Mouse (Mus musculus) frontal cortex, postnatal 14 days (tissue): ENCODE data around the gene Smim17.
"Not testable (repeated sequence)": the region's sequence is repeated elsewhere in the genome, so short reads cannot be mapped to it uniquely, and the experiment has no call there.

Experiments used
- DNase-seq, 2 experiments: peaks; one replicate each; pipeline ENCODE4 v3.0.0; 2022; ENCODE audit warnings: low spot score in 2 of 2

Gene Smim17

DNA sequence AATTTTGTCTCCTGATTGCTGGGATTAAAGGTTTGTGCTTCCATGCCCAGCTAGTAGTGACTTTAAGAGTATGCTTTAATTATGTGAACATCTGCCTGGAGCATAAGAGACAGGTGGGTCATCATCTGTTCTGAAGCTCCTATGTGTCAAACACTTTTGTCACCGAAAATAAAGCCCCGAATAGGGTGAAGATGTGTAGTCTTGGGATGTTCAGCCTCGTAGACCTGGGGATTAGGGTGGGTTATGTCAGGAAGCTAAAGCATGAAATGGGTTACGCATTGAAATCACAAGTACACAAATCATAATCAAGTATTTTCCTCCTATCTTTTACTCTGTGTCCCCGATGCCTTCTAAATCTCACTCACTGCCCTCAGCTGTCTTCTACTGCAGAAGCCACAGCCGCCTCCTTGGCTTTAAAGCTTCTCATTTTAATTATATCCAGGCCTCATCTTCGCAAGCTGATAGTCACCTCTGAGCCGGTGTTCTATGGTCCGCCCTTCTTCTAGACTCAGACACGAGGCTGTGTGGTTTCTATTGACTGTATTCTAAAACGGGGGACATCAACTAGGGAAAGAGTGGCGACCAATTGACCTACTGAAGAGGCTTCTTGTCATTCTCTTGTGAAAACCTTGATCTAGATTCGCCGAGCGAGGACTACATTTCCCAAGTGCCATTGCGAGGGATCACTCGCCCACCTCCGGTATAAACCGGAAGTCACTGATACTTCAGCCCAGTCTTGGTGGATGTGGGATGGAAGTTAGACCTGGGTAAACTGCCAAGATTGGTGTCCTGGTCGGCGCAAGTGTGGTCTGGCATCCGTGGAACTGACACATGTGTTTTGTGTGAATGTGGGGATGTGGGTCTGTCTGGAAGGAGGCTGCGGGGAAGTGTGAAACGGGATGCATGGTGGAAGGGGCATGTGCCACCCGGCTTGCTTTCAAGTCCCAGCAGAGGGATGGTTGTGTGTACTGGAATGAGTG, at the start of gene Smim17:
Gene Smim17, plus strand, starts transcription at position 720 of the 980 bp plus-strand sequence.
- DNase-seq: peak; percentile 57 to 63

- no peak for DNase-seq
Observed at GRCm38 (mm10) chr7:6358121-6358520, 40.4 kb upstream of the Smim17 start.

- no peak for DNase-seq
Observed at GRCm38 (mm10) chr7:6358937-6359590, 39.5 kb upstream of the Smim17 start.

- DNase-seq: no peak
Observed at GRCm38 (mm10) chr7:6360477-6361060, 37.9 kb upstream of the Smim17 start.

- DNase-seq: no peak
Observed at GRCm38 (mm10) chr7:6361756-6362155, 36.8 kb upstream of the Smim17 start.

GRCm38 (mm10) chr7:6362268-6363046, 36.1 kb upstream of the Smim17 start:
- peak; percentile 98 to 99 for DNase-seq

- DNase-seq: no peak
Observed at GRCm38 (mm10) chr7:6363047-6363488, 35.4 kb upstream of the Smim17 start, which contains the start of gene Zfp78. Zfp78 (plus strand) TSS chr7:6363280.

DNA sequence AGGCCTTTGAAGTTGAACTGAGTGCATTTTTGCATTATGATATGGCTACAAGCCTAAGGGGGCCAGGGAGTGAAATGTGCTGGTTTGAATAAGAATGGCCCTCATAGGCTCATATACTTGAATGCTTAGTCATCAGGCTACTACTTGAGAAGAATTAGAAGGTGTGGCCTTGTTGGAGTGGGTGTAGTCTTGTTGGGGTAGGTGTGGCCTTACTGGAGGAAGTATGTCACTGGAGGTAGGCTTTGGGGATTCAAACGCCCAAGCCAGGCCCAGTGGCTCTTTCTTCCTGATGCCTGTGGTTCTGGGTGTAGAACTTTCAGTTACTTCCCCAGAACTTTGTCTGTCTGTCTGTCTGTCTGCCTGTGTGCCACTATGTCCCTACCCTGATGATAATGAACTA, 33.8 kb upstream of the Smim17 start:
- no peak for DNase-seq

DNA sequence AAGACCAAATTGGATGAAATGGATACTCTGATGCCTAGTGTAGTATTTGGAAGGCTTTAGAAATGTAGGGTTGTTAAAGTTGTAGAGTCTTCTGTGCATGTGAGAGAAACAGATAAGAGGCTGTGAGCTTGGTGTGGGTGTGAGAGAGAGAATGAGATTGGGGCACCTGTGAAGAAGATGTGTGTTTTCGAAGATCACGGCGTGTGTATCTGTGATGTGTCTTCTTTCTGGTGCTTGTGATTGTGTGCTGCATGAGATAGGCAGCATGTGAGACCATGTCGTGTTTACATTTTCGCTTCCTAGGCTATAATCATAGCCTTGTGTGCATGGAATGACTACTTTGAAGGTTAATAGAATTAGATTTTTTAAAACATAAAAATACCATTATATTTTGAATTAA, 31.3 kb upstream of the Smim17 start:
- DNase-seq: no peak

DNA sequence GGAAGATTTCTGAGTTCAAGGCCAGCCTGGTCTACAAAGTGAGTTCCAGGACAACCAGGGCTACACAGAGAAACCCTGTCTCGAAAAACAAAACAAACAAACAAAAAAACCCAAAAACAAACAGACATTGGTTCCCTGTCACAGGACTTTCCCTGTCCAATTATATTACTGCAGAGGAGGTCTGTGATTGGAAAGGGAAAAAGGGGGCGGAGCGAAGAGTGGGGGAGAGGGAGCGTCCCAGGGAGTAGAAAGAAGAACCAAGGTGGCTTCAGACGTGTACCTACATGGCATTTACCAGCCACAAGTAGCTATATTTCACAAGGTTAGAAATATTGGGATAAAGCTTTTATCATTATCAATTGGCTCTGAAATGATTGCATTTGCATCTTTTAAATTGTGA, 30.4 kb upstream of the Smim17 start:
- not testable (repeated sequence) for DNase-seq

DNA sequence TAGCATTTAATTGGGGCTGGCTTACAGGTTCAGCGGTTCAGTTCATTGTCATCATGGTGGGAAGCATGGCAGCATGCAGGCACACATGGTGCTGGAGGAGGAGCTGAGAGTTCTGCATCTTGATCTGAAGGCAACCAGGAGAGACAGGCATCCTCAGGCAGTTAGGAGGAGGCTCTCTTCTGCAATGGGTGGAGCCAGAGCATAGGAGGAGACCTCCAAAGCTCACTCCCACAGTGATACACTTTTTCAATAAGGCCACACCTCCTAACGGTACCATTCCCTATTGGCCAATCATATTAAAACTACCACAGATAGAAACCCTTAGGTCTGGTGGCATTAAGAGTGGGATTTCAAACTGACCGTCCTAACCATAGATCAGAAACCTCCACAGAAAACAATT, 29.1 kb upstream of the Smim17 start:
- DNase-seq: no peak

- DNase-seq: no peak
Observed at GRCm38 (mm10) chr7:6372993-6373392, 25.5 kb upstream of the Smim17 start.

DNA sequence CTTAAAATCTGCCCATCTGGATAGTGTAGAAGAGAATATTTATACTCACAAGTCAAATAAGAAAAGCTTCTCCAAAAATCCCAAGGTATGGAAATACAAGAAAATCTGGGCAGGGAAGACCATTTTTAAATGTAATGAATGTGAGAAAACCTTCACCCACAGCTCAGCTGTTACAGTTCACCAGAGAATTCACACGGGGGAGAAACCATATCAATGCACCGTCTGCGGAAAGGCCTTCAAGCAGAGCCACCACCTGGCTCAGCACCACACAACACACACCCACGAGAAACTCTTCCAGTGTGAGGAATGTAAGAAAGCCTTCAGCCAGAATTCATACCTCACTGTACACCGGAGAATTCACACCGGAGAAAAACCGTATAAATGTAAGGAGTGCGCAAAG, 20.1 kb upstream of the Smim17 start:
- DNase-seq: peak; percentile 24 to 27

GRCm38 (mm10) chr7:6381431-6381830, 17.1 kb upstream of the Smim17 start:
- DNase-seq: no peak

GRCm38 (mm10) chr7:6383044-6383455, 15.5 kb upstream of the Smim17 start, which contains the start of gene Zfp28:
Zfp28 (plus strand) TSS chr7:6383295.
- DNase-seq: peak; percentile 85 to 88

DNA sequence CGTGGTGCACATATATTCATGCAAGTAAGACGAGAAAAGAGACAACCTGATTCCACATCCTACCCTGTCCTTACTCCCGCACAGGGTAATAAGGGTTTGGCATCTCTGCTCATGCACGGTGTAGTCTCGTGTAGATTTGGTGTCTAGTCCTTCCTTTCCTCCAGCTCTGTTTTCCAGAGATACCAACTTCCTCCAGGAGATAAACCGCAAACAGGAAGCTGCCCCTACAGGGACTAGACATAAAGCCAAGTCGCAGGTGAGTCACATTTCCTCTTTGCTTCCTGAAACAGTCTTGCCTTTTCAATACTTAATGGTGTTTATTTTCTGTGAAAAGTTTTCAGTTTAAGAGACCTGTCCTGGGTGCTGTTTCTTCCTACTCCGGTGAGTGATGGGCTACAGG, 14.5 kb upstream of the Smim17 start:
- DNase-seq: no peak

DNA sequence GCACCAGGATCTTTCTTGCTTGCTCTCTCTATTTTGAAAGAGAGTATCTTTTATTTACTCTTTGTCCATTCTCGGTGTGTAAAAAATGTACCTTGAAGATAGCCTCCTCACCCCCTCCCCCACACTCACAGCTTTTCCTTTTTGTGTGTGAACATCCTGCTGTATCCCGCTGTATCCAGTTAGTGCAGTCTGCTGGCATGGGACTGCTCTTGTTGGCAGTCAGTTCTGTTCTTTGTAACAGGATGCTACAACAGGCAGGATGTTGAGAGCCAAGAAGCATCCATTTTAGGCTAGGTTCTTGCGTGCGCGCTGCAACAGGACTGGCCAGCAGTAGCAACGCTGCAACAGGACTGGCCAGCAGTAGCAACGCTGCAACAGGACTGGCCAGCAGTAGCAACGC, 11.5 kb upstream of the Smim17 start:
- no peak for DNase-seq

GRCm38 (mm10) chr7:6388971-6389370, 9.5 kb upstream of the Smim17 start:
- DNase-seq: no peak

DNA sequence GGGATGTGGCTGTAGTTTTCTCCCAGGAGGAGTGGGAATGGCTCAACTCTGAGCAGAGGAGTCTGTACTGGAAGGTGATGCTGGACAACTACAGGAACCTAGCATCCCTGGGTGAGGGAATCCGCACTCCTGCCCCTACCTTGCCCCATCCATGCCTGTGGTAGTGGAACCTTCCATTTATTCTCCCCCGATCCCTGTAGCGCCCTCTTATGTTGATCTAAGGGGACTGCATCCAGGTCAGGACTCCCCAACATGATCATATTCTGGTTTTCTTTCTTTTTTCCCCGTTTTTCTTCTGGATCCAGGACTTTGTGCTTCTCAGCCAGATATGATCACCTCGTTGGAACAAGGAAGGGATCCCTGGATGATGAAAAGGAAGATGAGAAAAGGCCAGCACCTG, 9.1 kb upstream of the Smim17 start:
- no peak for DNase-seq

DNA sequence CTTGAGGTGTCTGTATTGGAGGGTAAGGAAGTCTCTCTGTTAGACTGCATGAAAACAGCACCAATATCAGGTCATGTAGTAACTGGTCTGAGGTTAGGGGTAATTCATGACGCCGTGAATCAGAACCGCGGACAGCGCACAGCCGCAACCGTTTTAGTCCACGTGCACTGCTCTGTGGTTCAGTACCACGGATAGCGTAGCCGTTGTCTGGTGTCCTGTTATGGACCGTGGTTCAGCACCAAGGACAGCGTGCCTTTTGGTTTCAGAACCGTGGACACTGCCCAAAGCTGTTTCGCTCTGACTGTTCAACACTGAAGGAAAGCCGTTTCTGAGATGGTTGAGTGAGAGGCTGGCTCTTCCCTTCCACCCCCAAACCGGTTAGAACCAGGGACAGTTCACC, 11.5 kb downstream of the Smim17 start, which contains the start of gene Gm20715:
Gene Gm20715, plus strand, starts transcription at position 235 of the 400 bp plus-strand sequence.
- peak; percentile 59 to 62 for DNase-seq
